In the genomic region with DNA sequence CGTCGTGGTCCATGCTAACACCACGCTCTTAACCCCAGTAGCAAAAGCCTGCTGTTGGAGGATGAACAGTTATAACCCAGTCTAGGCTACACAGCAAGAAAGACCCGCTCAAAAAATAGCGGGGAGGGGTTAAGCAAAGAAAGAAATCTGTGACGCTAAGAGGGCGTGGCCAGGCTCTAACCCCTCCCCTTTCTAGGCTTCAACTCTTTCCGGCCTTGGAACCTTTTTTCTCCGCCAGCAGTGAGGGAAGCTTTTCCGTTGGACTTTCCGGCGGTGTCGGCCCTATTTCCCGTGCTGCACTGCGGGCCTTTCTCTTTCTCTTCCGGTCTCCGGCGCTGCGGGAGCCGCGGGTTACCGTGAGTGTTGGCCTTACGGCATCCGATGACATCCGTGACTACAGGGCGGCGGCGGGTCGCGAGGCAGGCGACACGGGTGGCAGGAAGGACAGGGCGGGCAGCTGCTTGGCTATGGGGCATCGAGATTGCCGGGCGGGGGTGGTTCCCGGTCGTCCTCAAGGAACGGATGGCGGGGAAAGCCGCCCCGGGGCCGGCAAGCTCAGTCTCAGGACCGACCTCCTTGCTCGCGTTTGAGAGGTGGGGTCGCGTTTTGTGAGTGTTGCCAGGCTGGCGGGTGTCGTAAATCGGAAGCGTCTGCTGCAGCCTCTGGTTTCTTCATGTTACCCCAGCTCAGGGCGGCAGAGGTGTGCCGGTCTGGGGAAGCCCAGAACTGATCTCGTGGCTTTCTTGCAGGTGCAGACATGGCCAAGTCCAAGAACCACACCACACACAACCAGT, we compare ENCODE assay signal across 8 mouse cellular contexts. TPM values are rescaled to one million over a fixed set of nuclear protein-coding genes. Genes with fewer than 3 reads are reported as not detected.
DNase-seq lines count a peak whose midpoint lies in the region; ATAC-seq lines count a peak whose summit lies in the region.

Rpl29 (plus strand) TSS at position 234 of the 794 bp plus-strand sequence.

- H3K4me1 ChIP-seq in hindbrain, embryonic 15.5 days (replicated peaks), result peaks cover 16% of the 10 kb centered on the region

- H3K9ac ChIP-seq in hindbrain, embryonic 15.5 days, result peak within 1 kb of the TSS; percentile 90

- WGBS in hindbrain, embryonic 15.5 days, result under 1% methylated on average over 55 of the region's 55 CpGs

- H3K36me3 ChIP-seq in hindbrain, embryonic 15.5 days, result peaks cover 23% of the 10 kb centered on the region

- DNase-seq in R1 (ENCODE audit: low read depth, low spot score), result peak; percentile 98
- peak; percentile 95 for DNase-seq in cerebellum, postnatal 25 days
- DNase-seq in frontal cortex, postnatal 36 days (ENCODE audit: low spot score in 2 of 2), result peak; percentile 95
- DNase-seq in left cerebral cortex, adult 11 months (ENCODE audit: low spot score), result peak; percentile 88
- peak; percentile 95 to 97 for DNase-seq in lung, postnatal 4 days
- peak; percentile 94 for DNase-seq in retina, postnatal 7 days (ENCODE audit: low read depth, low spot score)
- DNase-seq in urinary bladder, adult 2 months (ENCODE audit: low spot score), result peak; percentile 85

- H3K4me3 ChIP-seq in hindbrain, embryonic 15.5 days, result peak within 1 kb of the TSS; percentile 78

- peak within 1 kb of the TSS; percentile 90 for H3K27ac ChIP-seq in hindbrain, embryonic 15.5 days (replicated peaks)

- H3K9me3 ChIP-seq in hindbrain, embryonic 15.5 days, result no peaks in the 10 kb centered on the region

- no peaks in the 10 kb centered on the region for H3K27me3 ChIP-seq in hindbrain, embryonic 15.5 days

- peak within 1 kb of the TSS; percentile 79 for H3K4me2 ChIP-seq in hindbrain, embryonic 15.5 days

- peak; percentile 92 for ATAC-seq in hindbrain, embryonic 15.5 days (ENCODE audit: low FRiP score, low read depth)

RNA-seq across cellular contexts. Expression of gene Rpl29, which starts in this region (rescaled TPM):
- 620 and 631 TPM in 2 replicates for polyA plus RNA-seq in hindbrain, embryonic 15.5 days (2015; fragmentation: Nextera tagmentation; extraction: Ambion mirVana)
- polyA plus RNA-seq in urinary bladder, adult 2 months (2012; rRNA removed), result 1,045 and 1,109 TPM in 2 replicates

Comparison
In these comparisons a context has a peak if more than half of its experiments do, and no peak if none do; other contexts are left out.
1. Peak in every context shown above with its lines: DNase-seq, ATAC-seq, H3K4me3 ChIP-seq and H3K27ac ChIP-seq.